Mouse (Mus musculus) common myeloid progenitor, adult 5-6 weeks (primary cell): Measurements from ENCODE around the gene Nfat5. TPM values are rescaled to one million over a fixed set of nuclear protein-coding genes. Genes with fewer than 3 reads are reported as not detected.

Source experiments
- ATAC-seq: replicated peaks from 2 replicates; pipeline ENCODE4 v1.8.0; 2016; ENCODE audit warnings: low read depth, mild to moderate bottlenecking, moderate TSS enrichment, inconsistent platforms; ENCODE audit not compliant: poor library complexity, severe bottlenecking
- total RNA-seq: library from RNA; stranded (forward); fragments of 200-1000, 187-1606 nt; gene quantifications from 2 replicates; pipeline ENCODE4 v1.2.3, GENCODE M21; 2017

Nfat5 gene
- total RNA-seq, 1 experiment from 2014 or later, result 35.4 TPM

DNA sequence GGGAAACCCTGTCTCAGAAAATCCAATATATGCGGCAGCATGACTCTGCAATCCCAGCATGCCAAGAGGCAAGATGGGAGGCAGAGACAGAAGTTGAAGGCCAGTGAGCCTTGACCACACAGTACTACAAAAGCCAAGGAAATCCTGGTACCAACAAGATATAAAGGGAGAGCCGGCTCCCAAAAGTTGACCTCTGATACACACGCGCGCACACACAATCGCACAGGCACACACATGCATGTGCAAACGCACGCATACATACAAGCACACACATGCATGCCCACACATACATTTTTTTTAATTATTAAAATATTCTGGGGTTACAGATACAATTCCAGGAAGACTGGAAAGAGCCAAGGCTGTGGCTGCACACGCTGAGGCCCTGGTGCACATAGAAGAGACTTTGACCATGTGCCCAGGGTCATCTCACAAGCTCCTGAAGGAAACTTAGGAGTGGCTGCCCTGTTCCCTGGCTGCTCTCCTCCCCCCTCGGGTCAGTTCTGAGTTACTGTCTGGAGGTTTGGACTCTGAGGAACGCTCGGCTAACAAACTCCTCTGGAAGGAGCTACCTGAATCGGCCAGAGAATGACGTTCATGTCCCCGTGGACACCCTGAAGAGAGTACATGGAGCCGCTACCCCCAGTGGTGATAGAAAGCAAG is 97.3 kb downstream of the Nfat5 start:
- no peak for ATAC-seq

- 0 out of 2 replicates have a peak, but pooled peaks have one; percentile 31 for ATAC-seq
Measured at GRCm38 (mm10) chr8:107391136-107391516, 97.9 kb downstream of the Nfat5 start.

DNA sequence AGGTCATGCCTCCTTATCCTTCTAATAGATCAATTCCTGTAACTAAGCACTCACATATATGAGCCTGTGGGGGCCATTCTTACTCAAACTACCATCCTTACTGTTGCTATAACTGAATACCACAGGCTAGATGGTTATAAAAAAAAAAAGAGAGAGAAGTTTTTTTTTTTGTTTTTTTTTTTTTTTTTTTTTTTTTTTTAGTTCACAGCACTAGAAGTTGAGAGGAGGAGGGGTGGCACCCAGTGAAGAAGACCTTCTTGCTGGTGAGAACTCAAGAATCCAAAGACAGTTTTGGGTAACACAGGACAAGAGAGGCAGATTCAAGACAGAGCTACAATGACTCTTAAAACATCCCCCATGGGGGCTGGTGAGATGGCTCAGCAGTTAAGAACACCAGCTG is 102.1 kb downstream of the Nfat5 start:
- no peak for ATAC-seq

GRCm38 (mm10) chr8:107396106-107396670 is 102.9 kb downstream of the Nfat5 start:
- ATAC-seq, result no peak

- ATAC-seq, result no peak
Measured at GRCm38 (mm10) chr8:107397665-107398064, 104.4 kb downstream of the Nfat5 start.

GRCm38 (mm10) chr8:107399495-107399894 is 106.2 kb downstream of the Nfat5 start:
- no peak for ATAC-seq

DNA sequence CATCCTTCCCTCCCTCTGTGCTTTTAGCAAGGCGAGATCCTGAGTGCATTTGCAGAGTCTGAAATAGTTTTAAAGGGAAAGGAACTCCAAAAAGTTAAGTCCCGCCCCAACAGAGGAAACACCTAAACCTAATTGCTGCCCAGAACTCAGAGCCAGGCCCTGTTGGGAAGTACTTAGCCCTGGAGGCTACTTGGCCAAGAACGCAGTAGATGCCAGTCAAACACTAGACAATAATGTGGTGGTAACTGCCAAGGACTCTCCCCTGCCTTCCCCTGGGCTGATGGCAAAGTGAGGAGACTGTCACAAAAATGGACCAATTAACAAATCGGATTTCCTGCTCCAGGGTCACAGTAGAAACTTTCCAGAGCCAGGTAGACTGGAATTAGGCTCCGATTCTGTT is 108.6 kb downstream of the Nfat5 start:
- no peak for ATAC-seq

DNA sequence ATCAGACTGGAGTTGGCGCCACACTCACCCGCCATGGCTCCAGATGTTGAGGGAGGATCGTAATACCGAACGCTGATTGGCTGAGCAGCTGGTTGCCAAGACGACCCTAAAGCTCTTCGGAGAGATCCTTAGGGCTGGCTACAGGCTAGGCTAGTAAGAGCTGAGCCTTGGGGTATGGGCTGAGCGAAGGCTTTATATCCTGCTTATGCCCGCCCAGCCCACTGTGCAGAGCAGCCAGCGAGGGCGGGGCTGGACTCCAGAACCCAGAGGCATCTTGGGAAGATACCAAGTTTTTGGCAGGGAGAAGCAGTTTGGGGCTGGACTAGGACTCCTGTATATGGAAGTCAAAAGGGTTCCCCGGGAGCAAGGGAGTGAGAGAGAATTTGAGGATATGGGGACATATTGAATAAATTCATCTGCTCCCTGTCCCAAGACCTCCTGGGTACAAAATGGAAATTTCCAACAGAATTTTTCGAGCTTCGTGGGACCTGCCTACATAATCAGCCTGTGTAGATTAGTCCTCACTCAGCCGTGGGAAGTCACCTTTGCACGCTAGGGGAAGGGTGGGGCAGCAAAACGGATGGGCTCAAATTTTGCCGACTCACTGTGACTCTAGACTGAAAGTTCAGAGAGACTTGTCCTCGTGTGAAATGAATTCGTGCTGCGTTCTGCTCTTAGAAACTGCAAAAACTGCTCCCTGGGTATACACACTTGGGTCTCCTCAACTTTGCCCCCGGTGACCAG is 109.9 kb downstream of the Nfat5 start, which contains the start of gene Nqo1:
TSS of gene Nqo1 (minus strand) at position 169 of the 744 bp plus-strand sequence.
- peak; percentile 88 for ATAC-seq

- no peak for ATAC-seq
Measured at GRCm38 (mm10) chr8:107404057-107404456, 110.8 kb downstream of the Nfat5 start.

DNA sequence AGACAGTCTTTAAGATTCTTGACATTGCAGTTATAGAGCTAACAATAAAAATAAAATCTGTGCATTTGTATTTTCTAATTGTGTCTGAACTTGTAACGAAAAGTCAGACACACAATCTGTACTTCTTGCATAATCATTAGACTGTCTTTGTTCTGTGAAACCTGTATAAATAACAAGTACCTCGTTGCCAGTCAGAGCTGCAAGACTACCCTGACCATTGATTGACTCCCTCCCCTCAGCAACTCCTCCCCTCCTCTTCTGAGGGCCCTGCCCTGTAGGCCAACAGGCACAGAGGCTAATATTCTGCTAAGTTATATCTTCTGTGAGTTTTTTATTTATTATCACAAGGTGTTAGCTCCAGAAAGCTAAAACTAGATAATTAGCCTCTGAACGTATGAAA is 112.7 kb downstream of the Nfat5 start:
- no peak for ATAC-seq

DNA sequence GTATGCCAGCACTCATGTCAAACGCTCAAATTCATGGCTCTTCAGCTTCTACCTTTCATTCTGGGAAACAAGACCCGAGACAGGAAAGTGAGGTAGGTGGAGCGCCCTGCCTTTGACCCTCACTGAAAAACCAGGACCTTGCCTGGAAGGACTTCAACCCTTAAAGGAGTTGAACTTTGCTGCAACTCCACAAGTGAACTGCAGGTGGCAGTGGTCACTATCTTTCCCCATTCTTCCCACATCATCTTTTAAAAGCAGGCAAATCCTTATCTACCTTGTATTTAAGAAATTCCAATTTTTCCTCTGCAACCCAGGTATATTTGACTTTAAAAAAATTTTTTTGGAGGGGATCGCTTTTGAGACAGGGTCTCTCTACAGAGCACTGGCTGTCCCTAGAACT is 118.1 kb downstream of the Nfat5 start:
- peak; percentile 68 for ATAC-seq

GRCm38 (mm10) chr8:107412552-107412951 is 119.3 kb downstream of the Nfat5 start:
- ATAC-seq, result no peak

GRCm38 (mm10) chr8:107413881-107414280 is 120.6 kb downstream of the Nfat5 start:
- ATAC-seq, result no peak

DNA sequence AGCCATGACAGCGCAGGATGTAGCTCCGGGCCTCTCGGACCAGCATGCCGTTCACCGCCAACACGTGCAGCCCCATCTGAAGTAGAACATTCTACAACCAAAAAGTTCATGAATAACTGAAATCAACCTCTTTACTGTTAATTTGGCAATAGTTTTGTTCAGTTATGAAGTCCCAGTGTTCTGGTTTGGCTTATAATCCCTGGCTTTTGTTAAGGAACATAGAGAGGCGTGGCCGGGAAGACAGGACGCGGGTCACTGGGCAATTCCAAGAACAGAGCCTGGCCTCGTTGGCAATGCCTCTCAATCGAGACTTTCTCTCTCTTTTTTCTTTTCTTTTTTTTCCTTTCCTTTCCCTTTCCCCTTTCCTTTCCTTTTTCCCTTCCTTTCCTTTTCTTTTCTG is 123.7 kb downstream of the Nfat5 start:
- no peak for ATAC-seq

DNA sequence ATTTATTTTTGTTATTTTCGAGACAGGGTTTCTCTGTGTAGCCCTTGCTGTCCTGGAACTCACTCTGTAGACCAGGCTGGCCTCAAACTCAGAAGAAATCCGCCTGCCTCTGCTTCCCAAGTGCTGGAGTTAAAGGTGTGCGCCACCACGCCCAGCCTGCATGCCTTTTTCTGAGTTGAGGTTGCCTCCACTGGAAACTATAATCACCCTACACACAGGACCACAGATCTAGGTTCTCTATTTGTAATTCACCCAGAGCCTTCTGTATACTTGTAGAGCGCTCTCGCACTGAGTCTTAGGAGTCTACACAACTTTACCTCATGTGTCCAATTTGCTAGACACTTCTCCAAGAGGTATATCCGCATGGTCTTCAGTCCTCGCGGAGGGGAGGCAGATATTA is 130.9 kb downstream of the Nfat5 start:
- ATAC-seq, result no peak

GRCm38 (mm10) chr8:107424597-107425229 is 131.4 kb downstream of the Nfat5 start, which contains the start of gene Nob1:
Nob1 (minus strand) TSS chr8:107425051.
- peak; percentile 98 for ATAC-seq

DNA sequence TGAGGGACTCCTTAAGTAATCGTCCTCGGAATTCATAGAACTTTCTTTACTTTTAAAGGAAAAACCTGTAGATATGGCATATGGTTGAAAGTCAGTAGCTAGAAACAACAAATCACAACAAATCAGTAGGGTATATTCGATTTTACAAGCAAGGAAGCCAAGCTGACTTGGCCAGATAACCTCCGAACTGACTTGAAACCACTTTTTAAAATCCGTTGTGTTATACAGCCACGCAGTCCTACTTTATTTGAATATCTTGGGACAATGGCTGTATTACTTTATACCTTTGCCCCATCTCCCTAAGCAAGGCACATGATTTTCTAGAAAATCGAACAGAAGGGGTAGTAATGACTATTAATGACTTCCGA is 131.9 kb downstream of the Nfat5 start:
- no peak for ATAC-seq
